Mouse (Mus musculus) heart, embryonic 10.5 days (tissue): ENCODE measurements around the gene Kctd20. TPM values are rescaled to one million over a fixed set of nuclear protein-coding genes. Genes with fewer than 3 reads are reported as not detected.

Experiments
- polyA plus RNA-seq: library from polyadenylated mRNA; unstranded; fragments of >200 nt; fragmentation: Nextera tagmentation; extraction: Ambion mirVana; gene quantifications from 2 replicates; pipeline ENCODE4 v1.2.1, GENCODE M21; 2016

Kctd20 gene
- polyA plus RNA-seq, 1 experiment from 2014 or later = 85.4 TPM

Other genes with a start within 250 kb of the Kctd20 start
- gene AC170998.1, start 225.9 kb upstream of the Kctd20 start, polyA plus RNA-seq = 2.6 and 3.2 TPM in 2 replicates
- gene Mapk13, start 182.7 kb upstream of the Kctd20 start, polyA plus RNA-seq = 5.3 and 13.6 TPM in 2 replicates
- 14.1 and 14.5 TPM in 2 replicates for gene Brpf3, start 150.9 kb upstream of the Kctd20 start, polyA plus RNA-seq
- not detected in 2 replicates for gene Pnpla1, start 93.5 kb upstream of the Kctd20 start, polyA plus RNA-seq
- gene 4930539E08Rik, start 36.6 kb upstream of the Kctd20 start, polyA plus RNA-seq = 0.13 and 0.25 TPM in 2 replicates
- gene Pxt1, start 8.1 kb upstream of the Kctd20 start, polyA plus RNA-seq = 0.21 and 0.26 TPM in 2 replicates
- 92.2 and 93.7 TPM in 2 replicates for gene Stk38, start 56.0 kb downstream of the Kctd20 start, polyA plus RNA-seq
- gene Srsf3, start 80.7 kb downstream of the Kctd20 start, polyA plus RNA-seq = 433 and 498 TPM in 2 replicates
- gene Cdkn1a, start 139.0 kb downstream of the Kctd20 start, polyA plus RNA-seq = 31.3 and 33.1 TPM in 2 replicates
- 0.23 and 0.48 TPM in 2 replicates for gene Rab44, start 162.2 kb downstream of the Kctd20 start, polyA plus RNA-seq